Mouse (Mus musculus) erythroblast, embryonic 14.5 days (primary cell): ENCODE results near the gene Cbx4. TPM values are rescaled to one million over a fixed set of nuclear protein-coding genes. Genes with fewer than 3 reads are reported as not detected.

ENCODE experiments used
- H3K27me3 ChIP-seq: 2 replicates; pipeline ENCODE4 v1.6.1; 2012; ENCODE audit warnings: inconsistent platforms; ENCODE audit not compliant: control insufficient read depth
- H3K36me3 ChIP-seq: 2 replicates; pipeline ENCODE4 v1.6.1; 2012; ENCODE audit warnings: mild to moderate bottlenecking, inconsistent platforms; ENCODE audit not compliant: control insufficient read depth
- H3K4me1 ChIP-seq: 2 replicates; pipeline ENCODE4 v1.6.1; 2012; ENCODE audit warnings: inconsistent platforms; ENCODE audit not compliant: control insufficient read depth
- H3K4me3 ChIP-seq: replicated peaks from 2 replicates; pipeline ENCODE3; 2012; ENCODE audit warnings: moderate library complexity, mild to moderate bottlenecking, inconsistent platforms
- H3K9me3 ChIP-seq: 2 replicates; pipeline ENCODE4 v1.6.1; 2012; ENCODE audit warnings: low read length, inconsistent platforms, mixed read lengths; ENCODE audit not compliant: control insufficient read depth
- GATA1 ChIP-seq: IDR thresholded peaks from 2 replicates; pipeline ENCODE4 v1.6.1; 2012; ENCODE audit warnings: low read length, inconsistent platforms, mixed read lengths
- TAL1 ChIP-seq: IDR thresholded peaks from 3 replicates; pipeline ENCODE4 v1.6.1; 2012; ENCODE audit warnings: low read length, inconsistent platforms, mixed read lengths
- polyA plus RNA-seq: library from polyadenylated mRNA; stranded (reverse); fragments of >175 nt; gene quantifications from 2 replicates; pipeline ENCODE4 v1.2.3, GENCODE M21; 2012

Cbx4 gene
- polyA plus RNA-seq, 1 experiment = 0.35 TPM

DNA sequence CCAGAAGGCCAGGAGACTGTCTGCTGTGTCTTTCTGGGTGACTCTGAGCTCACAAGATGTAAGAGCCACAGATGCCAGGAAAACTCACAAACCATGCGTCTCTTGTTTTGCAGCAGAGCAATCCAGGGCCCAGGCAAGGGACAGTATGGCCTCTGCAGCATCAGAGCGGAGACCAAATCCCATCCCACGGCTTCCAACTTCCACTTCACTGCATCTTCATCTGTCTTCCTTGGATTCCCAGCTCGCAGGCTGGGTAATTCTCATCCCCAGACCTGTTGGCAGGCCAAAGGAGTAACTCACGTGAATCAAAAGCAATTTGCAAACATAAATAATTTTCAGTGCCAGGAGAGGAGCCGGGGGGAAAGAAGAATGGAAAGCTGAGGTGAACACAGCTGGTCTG, 13.0 kb downstream of the Cbx4 start:
- no peaks in the 10 kb centered on the region for H3K4me1 ChIP-seq
- no peak for TF ChIP-seq TAL1
- no peak for TF ChIP-seq GATA1
- peaks cover 2% of the 10 kb centered on the region; the same call in 1 of the 2 replicates for H3K9me3 ChIP-seq
- H3K27me3 ChIP-seq = peaks cover 17% of the 10 kb centered on the region
- no peak overlapping the region for H3K4me3 ChIP-seq
- H3K36me3 ChIP-seq = no peaks in the 10 kb centered on the region

DNA sequence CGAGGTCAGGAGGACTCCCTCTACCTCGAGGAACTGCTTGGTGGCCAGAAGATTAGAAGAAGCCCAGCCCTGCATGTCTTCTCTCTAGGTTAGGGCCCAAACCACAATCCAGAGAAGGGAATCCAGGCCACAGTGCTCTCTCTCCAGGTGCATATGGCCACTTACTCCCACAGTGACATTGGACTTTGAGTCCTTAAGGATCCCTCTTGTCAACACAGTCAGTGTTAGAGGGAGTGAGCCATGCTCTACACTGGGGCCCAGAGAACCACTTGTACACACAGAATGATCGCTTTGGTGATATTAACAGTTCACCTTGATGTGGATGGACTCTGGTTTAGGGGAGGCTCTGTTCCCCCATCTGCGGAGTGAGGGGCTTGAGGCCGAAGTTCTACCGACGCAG, 13.8 kb downstream of the Cbx4 start:
- Histone ChIP-seq H3K36me3 (no peaks in the 10 kb centered on the region), H3K27me3 (peaks cover 17% of the 10 kb centered on the region), H3K4me1 (no peaks in the 10 kb centered on the region), H3K9me3 (peaks cover 2% of the 10 kb centered on the region; the same call in 1 of the 2 replicates), H3K4me3 (no peak overlapping the region)
- no peak for TF ChIP-seq GATA1
- no peak for TF ChIP-seq TAL1

DNA sequence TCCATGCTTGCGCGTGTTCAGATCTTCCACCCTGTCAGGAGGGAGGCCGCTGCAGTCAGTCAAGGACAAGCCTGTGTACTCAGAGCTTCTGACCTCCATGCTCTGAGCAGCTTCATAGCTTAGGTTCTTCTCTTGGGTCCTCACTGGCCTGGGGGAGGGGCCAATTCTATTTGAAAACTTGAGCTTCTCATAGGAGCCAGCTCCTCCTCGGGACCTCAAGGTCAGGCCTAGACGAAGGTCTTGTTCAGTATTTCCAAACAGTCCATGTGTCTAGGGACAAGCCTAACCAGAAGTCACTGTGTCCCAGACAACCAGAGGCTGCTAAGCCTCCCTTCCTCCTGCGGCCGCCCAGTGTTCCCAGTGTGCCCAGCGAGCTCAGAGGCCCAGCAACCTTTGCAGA, 19.2 kb downstream of the Cbx4 start:
- Histone ChIP-seq H3K36me3 (no peaks in the 10 kb centered on the region), H3K4me1 (no peaks in the 10 kb centered on the region), H3K4me3 (no peak overlapping the region), H3K9me3 (peaks cover 2% of the 10 kb centered on the region; the same call in 1 of the 2 replicates), H3K27me3 (peaks cover 20% of the 10 kb centered on the region)
- TF ChIP-seq GATA1 = no peak
- TF ChIP-seq TAL1 = no peak

DNA sequence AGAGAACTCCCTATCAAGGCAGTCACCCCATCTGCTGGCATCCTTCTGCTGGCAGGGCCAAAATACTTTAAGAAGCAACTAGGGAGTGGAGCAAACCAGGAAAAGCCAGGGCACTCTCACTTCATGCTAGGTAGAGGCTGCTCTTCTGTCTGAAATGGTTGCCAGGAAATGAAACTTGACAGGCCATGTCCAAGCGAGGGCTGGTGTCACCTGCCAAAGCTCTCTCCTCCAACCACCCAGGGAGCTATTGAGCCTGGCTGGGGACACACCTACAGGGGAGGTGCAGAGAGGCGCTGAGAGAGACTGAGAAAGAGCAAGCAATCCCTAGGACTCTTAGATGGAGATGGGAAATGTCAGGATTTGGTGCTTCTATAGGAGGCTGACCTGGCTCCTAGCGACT, 26.8 kb downstream of the Cbx4 start:
- Histone ChIP-seq H3K4me1 (peaks cover 2% of the 10 kb centered on the region; the same call in 1 of the 2 replicates), H3K4me3 (no peak overlapping the region), H3K9me3 (peaks cover under 1% of the 10 kb centered on the region; the same call in 1 of the 2 replicates), H3K36me3 (no peaks in the 10 kb centered on the region), H3K27me3 (peaks cover 93% of the 10 kb centered on the region)
- TF ChIP-seq TAL1 (no peak), GATA1 (no peak)

DNA sequence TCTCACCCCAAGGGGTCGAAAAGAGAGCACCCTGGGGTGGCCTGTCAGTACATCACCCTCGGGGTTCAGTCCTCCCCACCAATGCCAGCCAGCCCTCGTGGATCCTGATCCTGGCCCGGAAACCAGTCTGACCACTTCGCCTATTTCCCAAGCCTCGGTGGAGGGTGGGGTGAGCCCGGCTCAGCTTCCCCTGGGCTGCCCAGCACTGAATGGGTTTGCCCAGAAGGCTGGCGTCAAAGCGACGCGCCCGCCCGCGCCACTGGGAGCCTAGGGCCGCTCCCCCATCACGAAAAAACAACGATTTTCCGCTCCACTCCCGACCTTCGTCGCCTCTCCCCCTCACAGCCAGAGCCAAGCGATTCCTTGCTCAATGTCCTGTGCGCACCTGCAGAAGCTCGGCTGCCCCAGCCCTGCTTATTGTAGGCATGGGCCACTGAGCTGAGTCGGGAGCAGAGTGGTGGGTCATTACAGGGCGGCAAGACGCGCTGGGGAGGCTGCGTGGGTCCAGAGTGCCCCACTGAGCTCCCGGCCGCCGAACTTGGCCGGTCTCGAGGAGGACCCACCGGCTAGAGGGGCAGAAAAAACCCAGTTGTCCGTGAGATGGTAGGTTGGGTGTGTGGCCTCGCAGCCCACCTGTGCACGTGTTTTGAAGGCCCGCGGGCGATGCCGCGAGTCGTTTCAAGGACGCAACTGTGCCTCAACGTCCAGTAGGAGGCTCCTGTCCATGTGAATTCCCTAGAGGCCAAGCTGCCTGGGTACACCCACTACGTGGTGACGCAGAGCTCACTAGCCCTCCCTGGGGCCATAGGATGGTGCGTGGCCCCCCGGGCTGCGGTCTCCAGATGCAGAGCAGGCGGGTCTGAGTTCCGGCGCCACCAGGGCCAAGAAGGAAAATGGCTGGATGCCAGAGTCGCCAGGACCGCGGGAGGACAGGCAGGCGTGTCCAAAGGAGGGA, 27.7 kb downstream of the Cbx4 start:
- H3K36me3 ChIP-seq = no peaks in the 10 kb centered on the region
- peaks cover 96% of the 10 kb centered on the region for H3K27me3 ChIP-seq
- H3K9me3 ChIP-seq = peaks cover 2% of the 10 kb centered on the region; the same call in 1 of the 2 replicates
- TF ChIP-seq GATA1 (no peak), TAL1 (no peak)
- H3K4me1 ChIP-seq = peaks cover 2% of the 10 kb centered on the region
- no peak overlapping the region for H3K4me3 ChIP-seq

DNA sequence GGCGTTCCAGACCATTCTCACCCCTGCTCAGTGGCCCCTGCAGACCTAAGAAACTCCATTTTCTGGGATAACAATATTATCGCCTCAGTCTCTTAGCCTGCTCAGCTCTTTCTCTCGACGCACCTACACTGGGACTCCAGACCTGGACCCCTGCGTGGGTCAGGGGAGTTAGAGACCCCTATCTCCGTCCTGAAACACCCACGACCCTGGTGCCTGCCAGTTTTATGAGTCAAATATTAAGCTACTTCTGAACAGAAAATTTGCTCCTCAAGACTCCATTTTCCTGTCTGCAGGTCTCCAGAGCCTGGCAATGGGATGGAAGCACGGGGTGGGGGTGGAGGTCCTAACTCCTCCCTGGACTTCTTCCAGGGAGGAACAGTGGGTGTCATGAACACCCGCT, 28.7 kb downstream of the Cbx4 start:
- Histone ChIP-seq H3K36me3 (no peaks in the 10 kb centered on the region), H3K9me3 (peaks cover 2% of the 10 kb centered on the region; the same call in 1 of the 2 replicates), H3K4me3 (no peak overlapping the region), H3K27me3 (peaks cover 98% of the 10 kb centered on the region), H3K4me1 (peaks cover 2% of the 10 kb centered on the region)
- TF ChIP-seq TAL1 (no peak), GATA1 (no peak)

DNA sequence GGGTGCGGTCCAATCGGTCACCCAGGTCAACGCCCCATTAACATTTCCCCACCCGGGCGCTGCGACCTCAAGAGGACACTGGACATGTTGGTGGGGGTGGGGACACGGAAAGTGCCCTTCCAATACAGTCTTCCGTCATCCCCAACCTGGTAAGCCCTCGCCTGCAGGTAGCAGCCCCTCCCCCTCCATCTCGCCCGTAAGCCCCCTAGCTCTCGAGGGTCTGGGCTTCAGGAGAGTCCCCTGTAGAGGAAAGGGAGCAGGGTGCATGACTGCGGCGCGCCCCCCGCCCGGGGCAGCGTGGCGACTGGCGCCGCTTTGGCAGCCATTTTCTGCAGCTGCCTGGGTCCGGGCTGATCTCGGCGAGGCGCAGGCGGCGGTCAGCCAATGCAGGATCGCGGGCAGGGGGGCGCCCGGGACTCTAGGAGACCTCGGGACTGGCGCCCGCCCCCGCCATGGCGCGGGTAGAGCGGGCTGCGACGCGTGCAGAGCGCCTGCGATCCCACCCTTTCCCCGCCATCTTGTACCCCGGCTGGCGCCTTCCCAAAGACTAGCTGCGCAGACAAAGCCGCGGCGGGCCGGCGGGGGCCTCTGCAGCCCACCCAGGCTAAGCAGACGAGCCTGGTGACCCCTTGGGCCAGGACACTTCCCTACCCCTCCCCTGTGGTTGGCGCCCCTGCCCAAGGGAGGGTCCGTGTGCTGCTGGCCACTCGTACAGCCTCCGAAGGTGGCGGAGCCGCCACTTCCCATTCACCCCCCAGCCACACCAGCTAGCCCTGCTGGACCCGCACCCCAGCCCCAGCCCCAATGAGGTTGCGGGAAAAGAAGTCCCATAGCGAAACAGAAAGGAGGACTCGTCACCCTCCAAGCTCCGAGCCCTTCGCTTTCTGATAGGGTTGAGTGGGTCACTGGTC, 29.5 kb downstream of the Cbx4 start:
- H3K4me1 ChIP-seq = peaks cover 2% of the 10 kb centered on the region
- H3K4me3 ChIP-seq = peak overlapping the region; percentile 47
- H3K36me3 ChIP-seq = no peaks in the 10 kb centered on the region
- H3K27me3 ChIP-seq = peaks cover 98% of the 10 kb centered on the region
- TF ChIP-seq GATA1 (no peak), TAL1 (no peak)
- H3K9me3 ChIP-seq = peaks cover 2% of the 10 kb centered on the region; the same call in 1 of the 2 replicates

DNA sequence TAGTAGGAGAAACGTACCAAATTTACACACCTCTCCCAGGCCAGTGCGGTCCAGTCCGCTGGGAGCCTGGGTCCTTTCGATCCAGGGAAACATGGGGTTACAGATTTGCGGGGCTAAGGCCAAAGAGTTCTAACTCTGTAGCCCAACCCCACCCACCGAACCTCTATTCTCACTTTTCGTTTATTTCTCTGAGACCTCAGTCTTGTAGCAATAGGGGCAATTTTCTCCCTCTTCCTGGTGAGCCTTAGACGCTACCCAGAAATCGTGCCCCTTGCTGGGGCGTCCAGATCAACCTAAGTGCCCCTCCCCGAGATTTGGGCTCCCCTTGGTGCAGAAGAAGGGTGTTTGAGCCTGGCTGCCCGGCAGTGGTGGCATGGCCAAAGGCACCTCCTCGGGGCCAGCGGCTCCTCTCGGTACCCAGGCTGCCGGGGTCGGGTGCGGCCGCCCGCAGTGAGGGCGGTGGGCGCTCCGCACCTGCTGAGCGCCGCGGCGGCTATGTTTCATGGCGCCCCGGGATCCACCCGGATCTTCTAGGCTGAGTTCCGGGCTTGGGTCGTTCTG, 30.4 kb downstream of the Cbx4 start:
- peaks cover 2% of the 10 kb centered on the region for H3K4me1 ChIP-seq
- peaks cover 100% of the 10 kb centered on the region for H3K27me3 ChIP-seq
- H3K4me3 ChIP-seq = no peak overlapping the region
- TF ChIP-seq TAL1 (no peak), GATA1 (no peak)
- no peaks in the 10 kb centered on the region for H3K36me3 ChIP-seq
- H3K9me3 ChIP-seq = peaks cover 2% of the 10 kb centered on the region; the same call in 1 of the 2 replicates
